Mouse (Mus musculus): Measurements from ENCODE around the gene Ttll12.

GRCm38 (mm10) chr15:83562626-83563270 is 32.2 kb downstream of the Ttll12 start:
- TF ChIP-seq CTCF (IDR thresholded peaks at IDR 0.05; ENCODE audit: low read depth, low read length): no peak
- TF ChIP-seq POLR2A (IDR thresholded peaks at IDR 0.05; ENCODE audit: extremely low read depth, insufficient read depth, low read length): no peak
